ENCODE assay signal across 31 mouse cellular contexts in genomic region chr7:81845313-81845712, GRCm38 (mm10). TPM values are rescaled to one million over a fixed set of nuclear protein-coding genes. Genes with fewer than 3 reads are reported as not detected.
"Had no signal": no experiment of that assay in that cellular context is flagged by ENCODE, and none has a peak within 500 bp of the region (broad histone marks: within the 10 kb centered on the region; RNA-seq: fewer than 3 reads in every experiment).

No protein-coding gene starts in this region.

- H3K27me3 ChIP-seq: limb, embryonic 12.5 days; limb, embryonic 15.5 days; midbrain, embryonic 13.5 days; neural tube, embryonic 12.5 days; neural tube, embryonic 15.5 days had no signal

- H3K27ac ChIP-seq: limb, embryonic 12.5 days; limb, embryonic 15.5 days; liver, embryonic 14.5 days; macrophage; midbrain, embryonic 10.5 days; midbrain, embryonic 13.5 days; neural tube, embryonic 12.5 days; neural tube, embryonic 15.5 days had no signal

- H3K4me3 ChIP-seq: limb, embryonic 12.5 days; limb, embryonic 15.5 days; megakaryocyte, embryonic 14.5 days; midbrain, embryonic 10.5 days; midbrain, embryonic 13.5 days; neural tube, embryonic 12.5 days; neural tube, embryonic 15.5 days had no signal

- H3K9me3 ChIP-seq: limb, embryonic 15.5 days; midbrain, embryonic 10.5 days; midbrain, embryonic 13.5 days; neural tube, embryonic 12.5 days; neural tube, embryonic 15.5 days had no signal

- H3K4me1 ChIP-seq: limb, embryonic 15.5 days; midbrain, embryonic 13.5 days; neural tube, embryonic 12.5 days; neural tube, embryonic 15.5 days had no signal

- H3K9ac ChIP-seq: limb, embryonic 12.5 days; limb, embryonic 15.5 days; liver, embryonic 14.5 days; liver, postnatal 0 days; lung, embryonic 14.5 days; midbrain, embryonic 13.5 days; neural tube, embryonic 12.5 days; neural tube, embryonic 15.5 days had no signal

- DNase-seq: kidney, adult 2 months; kidney, postnatal 10 days; kidney, postnatal 36 days; layer of hippocampus, postnatal 36 days; left cerebral cortex, postnatal 4 days; liver, postnatal 0 days; lung, embryonic 14.5 days; thymus, adult 18-20 months; thymus, postnatal 36 days had no signal

- H3K36me3 ChIP-seq: limb, embryonic 12.5 days; limb, embryonic 15.5 days; midbrain, embryonic 10.5 days; midbrain, embryonic 13.5 days; neural tube, embryonic 12.5 days; neural tube, embryonic 15.5 days had no signal

- H3K4me2 ChIP-seq: limb, embryonic 12.5 days; limb, embryonic 15.5 days; liver, embryonic 11.5 days; lung, embryonic 14.5 days; midbrain, embryonic 13.5 days; neural tube, embryonic 12.5 days; neural tube, embryonic 15.5 days had no signal

- ATAC-seq: intestine, postnatal 0 days; liver, postnatal 0 days; lung, postnatal 0 days; midbrain, embryonic 13.5 days had no signal

RNA-seq across cellular contexts. Expression of gene Gm10160, which starts 10.3 kb away (rescaled TPM):
- total RNA-seq: layer of hippocampus, adult 8-10 months; layer of hippocampus, postnatal 10 days; layer of hippocampus, postnatal 36 days; left cerebral cortex, adult 8-10 months; left cerebral cortex, postnatal 14 days; left cerebral cortex, postnatal 4 days; midbrain, postnatal 0 days had no signal
- polyA plus RNA-seq: intestine, postnatal 0 days; kidney, adult 2 months; kidney, embryonic 14.5 days; limb, embryonic 12.5 days; limb, embryonic 15.5 days; liver, embryonic 11.5 days; liver, embryonic 14.5 days; liver, postnatal 0 days; lung, embryonic 14.5 days; lung, postnatal 0 days; macrophage; midbrain, embryonic 10.5 days; midbrain, embryonic 13.5 days; midbrain, postnatal 0 days; neural tube, embryonic 12.5 days; neural tube, embryonic 15.5 days; small intestine, adult 2 months; spleen, adult 2 months; stomach, embryonic 16.5 days; urinary bladder, adult 2 months had no signal
